Mouse (Mus musculus): ENCODE data around the gene 4921504E06Rik. TPM values are rescaled to one million over a fixed set of nuclear protein-coding genes. Genes with fewer than 3 reads are reported as not detected.

Gene 4921504E06Rik
- polyA plus RNA-seq (2012; fragmentation: generic; extraction: Trizol): not detected

- H3K36me3 ChIP-seq (ENCODE audit: control insufficient read depth, insufficient read depth): no peaks in the 10 kb centered on the region
- no peak within 1 kb of the TSS for H3K4me3 ChIP-seq
- H3ac ChIP-seq (ENCODE audit: control insufficient read depth, insufficient read length): no peak within 1 kb of the TSS
- H3K79me2 ChIP-seq (ENCODE audit: control insufficient read depth, insufficient read depth): no peaks in the 10 kb centered on the region
- TF ChIP-seq TCF12 (IDR thresholded peaks at IDR 0.05; ENCODE audit: insufficient read depth, poor library complexity, severe bottlenecking) (peak; percentile 58), CEBPB (IDR thresholded peaks at IDR 0.05; ENCODE audit: insufficient read depth, poor library complexity, severe bottlenecking) (no peak), TCF3 (IDR thresholded peaks at IDR 0.05; ENCODE audit: insufficient read length, low read depth) (peak; percentile 33), MYOD1 (IDR thresholded peaks at IDR 0.05; ENCODE audit: control insufficient read depth in 1 of 3, insufficient read length in 2 of 3, low read depth in 2 of 3) (peak; percentile 30 to 76 (median 74)), MYOG (IDR thresholded peaks at IDR 0.05; ENCODE audit: control insufficient read depth in 1 of 3, insufficient read depth in 1 of 3, insufficient read length in 2 of 3, low read depth in 2 of 3) (peak in 2 of 3 experiments; percentile 43 to 57)
- peak within 1 kb of the TSS; percentile 4 for H3K4me2 ChIP-seq (ENCODE audit: low read depth)
- no peaks in the 10 kb centered on the region for H3K27me3 ChIP-seq (ENCODE audit: control insufficient read depth, insufficient read depth, insufficient read length)
These were observed at the start of gene 4921504E06Rik for GRCm38 (mm10) chr2:19553821-19554592. 4921504E06Rik (minus strand) TSS chr2:19553914.

DNA sequence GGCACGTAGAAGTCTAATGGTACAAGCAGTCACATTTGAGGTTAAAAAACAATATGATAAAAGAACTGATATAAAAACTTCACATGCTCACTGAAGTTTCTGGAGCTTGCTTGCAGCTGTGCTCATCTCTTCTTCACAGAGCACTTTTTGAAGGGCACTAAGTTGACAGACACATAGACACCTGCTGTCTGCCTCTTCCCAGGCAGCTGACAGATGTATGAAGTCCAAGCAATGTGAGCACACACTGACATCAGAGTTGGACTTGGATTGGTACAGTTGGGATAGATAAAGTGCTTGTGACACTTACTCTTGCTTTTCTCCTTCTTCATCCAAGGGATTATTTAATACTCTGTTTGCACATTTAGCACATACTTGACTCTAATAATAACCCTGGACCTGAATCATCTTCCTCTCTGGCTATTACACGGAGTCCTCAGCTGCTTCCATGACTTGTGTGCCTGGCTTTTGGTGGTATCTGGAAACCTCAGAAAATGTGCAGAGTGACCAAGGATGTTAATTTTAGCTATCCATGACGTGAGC lies 47.7 kb upstream of the 4921504E06Rik start:
- TF ChIP-seq MYOD1 (IDR thresholded peaks at IDR 0.05; ENCODE audit: control insufficient read depth in 1 of 3, insufficient read length in 2 of 3, low read depth in 2 of 3) (peak; percentile 88 to 96 (median 95)), TCF12 (IDR thresholded peaks at IDR 0.05; ENCODE audit: insufficient read depth, poor library complexity, severe bottlenecking) (peak; percentile 59), USF1 (IDR thresholded peaks at IDR 0.05; ENCODE audit: low read depth) (no peak), TCF3 (IDR thresholded peaks at IDR 0.05; ENCODE audit: insufficient read length, low read depth) (peak; percentile 57), POLR2A (IDR thresholded peaks at IDR 0.05; ENCODE audit: insufficient read length, low read depth) (no peak), MYOG (IDR thresholded peaks at IDR 0.05; ENCODE audit: control insufficient read depth in 1 of 3, insufficient read depth in 1 of 3, insufficient read length in 2 of 3, low read depth in 2 of 3) (peak in 2 of 3 experiments; percentile 67 to 83)

GRCm38 (mm10) chr2:19600860-19601259 lies 47.1 kb upstream of the 4921504E06Rik start:
- no peaks in the 10 kb centered on the region for H3K27me3 ChIP-seq (ENCODE audit: control insufficient read depth, insufficient read depth, insufficient read length)
- no peaks in the 10 kb centered on the region for H3K36me3 ChIP-seq (ENCODE audit: control insufficient read depth, insufficient read depth)
- TF ChIP-seq E2F4 (IDR thresholded peaks at IDR 0.05; ENCODE audit: insufficient read depth): no peak
- TF ChIP-seq MYOG (IDR thresholded peaks at IDR 0.05; ENCODE audit: control insufficient read depth in 1 of 3, insufficient read depth in 1 of 3, insufficient read length in 2 of 3, low read depth in 2 of 3): no peak
- TF ChIP-seq POLR2A (IDR thresholded peaks at IDR 0.05; ENCODE audit: insufficient read length, low read depth): no peak
- TF ChIP-seq TCF12 (IDR thresholded peaks at IDR 0.05; ENCODE audit: insufficient read depth, poor library complexity, severe bottlenecking): no peak
- TF ChIP-seq MAX (IDR thresholded peaks at IDR 0.05; ENCODE audit: low read depth): no peak
- TF ChIP-seq MYOD1 (IDR thresholded peaks at IDR 0.05; ENCODE audit: control insufficient read depth in 1 of 3, insufficient read length in 2 of 3, low read depth in 2 of 3): no peak
- no peak for TF ChIP-seq REST (IDR thresholded peaks at IDR 0.05; ENCODE audit: insufficient read depth, insufficient read length)
- TF ChIP-seq TCF3 (IDR thresholded peaks at IDR 0.05; ENCODE audit: insufficient read length, low read depth): no peak
- H3K79me2 ChIP-seq (ENCODE audit: control insufficient read depth, insufficient read depth): no peaks in the 10 kb centered on the region
- no peak overlapping the region for H3K4me3 ChIP-seq
- H3K4me2 ChIP-seq (ENCODE audit: low read depth): peak overlapping the region; percentile 3
- H3ac ChIP-seq (ENCODE audit: control insufficient read depth, insufficient read length): no peak overlapping the region

More for the DNA sequence above, 47.7 kb upstream of the 4921504E06Rik start:
- Histone ChIP-seq H3K79me2 (ENCODE audit: control insufficient read depth, insufficient read depth) (no peaks in the 10 kb centered on the region), H3K4me3 (no peak overlapping the region), H3K27me3 (ENCODE audit: control insufficient read depth, insufficient read depth, insufficient read length) (no peaks in the 10 kb centered on the region), H3K36me3 (ENCODE audit: control insufficient read depth, insufficient read depth) (no peaks in the 10 kb centered on the region), H3K4me2 (ENCODE audit: low read depth) (peak overlapping the region; percentile 3), H3ac (ENCODE audit: control insufficient read depth, insufficient read length) (no peak overlapping the region)

- Histone ChIP-seq H3ac (ENCODE audit: control insufficient read depth, insufficient read length) (no peak overlapping the region), H3K27me3 (ENCODE audit: control insufficient read depth, insufficient read depth, insufficient read length) (no peaks in the 10 kb centered on the region), H3K79me2 (ENCODE audit: control insufficient read depth, insufficient read depth) (no peaks in the 10 kb centered on the region), H3K4me2 (ENCODE audit: low read depth) (no peak overlapping the region), H3K36me3 (ENCODE audit: control insufficient read depth, insufficient read depth) (no peaks in the 10 kb centered on the region), H3K4me3 (no peak overlapping the region)
- TF ChIP-seq REST (IDR thresholded peaks at IDR 0.05; ENCODE audit: insufficient read depth, insufficient read length): no peak
These were observed 46.1 kb upstream of the 4921504E06Rik start for GRCm38 (mm10) chr2:19599801-19600200.

- no peaks in the 10 kb centered on the region for H3K79me2 ChIP-seq (ENCODE audit: control insufficient read depth, insufficient read depth)
- no peak overlapping the region for H3K4me3 ChIP-seq
- H3K36me3 ChIP-seq (ENCODE audit: control insufficient read depth, insufficient read depth): no peaks in the 10 kb centered on the region
- H3K27me3 ChIP-seq (ENCODE audit: control insufficient read depth, insufficient read depth, insufficient read length): no peaks in the 10 kb centered on the region
- no peak overlapping the region for H3K4me2 ChIP-seq (ENCODE audit: low read depth)
- no peak overlapping the region for H3ac ChIP-seq (ENCODE audit: control insufficient read depth, insufficient read length)
- TF ChIP-seq E2F4 (IDR thresholded peaks at IDR 0.05; ENCODE audit: insufficient read depth): no peak
- TF ChIP-seq SRF (IDR thresholded peaks at IDR 0.05; ENCODE audit: control insufficient read depth, insufficient read length, low read depth): no peak
- TF ChIP-seq TCF3 (IDR thresholded peaks at IDR 0.05; ENCODE audit: insufficient read length, low read depth): no peak
- no peak for TF ChIP-seq POLR2AphosphoS2 (IDR thresholded peaks at IDR 0.05; ENCODE audit: insufficient read length, low read depth)
- TF ChIP-seq CEBPB (IDR thresholded peaks at IDR 0.05; ENCODE audit: insufficient read depth, poor library complexity, severe bottlenecking): no peak
- TF ChIP-seq TCF12 (IDR thresholded peaks at IDR 0.05; ENCODE audit: insufficient read depth, poor library complexity, severe bottlenecking): no peak
- TF ChIP-seq MYOG (IDR thresholded peaks at IDR 0.05; ENCODE audit: control insufficient read depth in 1 of 3, insufficient read depth in 1 of 3, insufficient read length in 2 of 3, low read depth in 2 of 3): no peak
- no peak for TF ChIP-seq MAX (IDR thresholded peaks at IDR 0.05; ENCODE audit: low read depth)
- no peak for TF ChIP-seq MYOD1 (IDR thresholded peaks at IDR 0.05; ENCODE audit: control insufficient read depth in 1 of 3, insufficient read length in 2 of 3, low read depth in 2 of 3)
These were observed 43.3 kb upstream of the 4921504E06Rik start for GRCm38 (mm10) chr2:19596988-19597387.

Data from myocyte (in vitro differentiated cells).